8 mouse cellular contexts compared by ENCODE assay signal in genomic region chr5:116023821-116024284, GRCm38 (mm10). TPM values are rescaled to one million over a fixed set of nuclear protein-coding genes. Genes with fewer than 3 reads are reported as not detected.
A peak's percentile ranks its signal among the peaks of the same experiment; 100 is the strongest.
DNase-seq lines count a peak whose midpoint lies in the region; ATAC-seq lines count a peak whose summit lies in the region.
"Had no signal": no experiment of that assay in that cellular context is flagged by ENCODE, and none has a peak within 500 bp of the region (broad histone marks: within the 10 kb centered on the region; RNA-seq: fewer than 3 reads in every experiment).

No protein-coding gene starts in this region.

- peak overlapping the region; percentile 86 for H3K9ac ChIP-seq in neural tube, embryonic 11.5 days (ENCODE audit: low read length)
- peak overlapping the region; percentile 89 for H3K9ac ChIP-seq in limb, embryonic 13.5 days

- peak; percentile 75 for ATAC-seq in neural tube, embryonic 11.5 days (ENCODE audit: insufficient read depth, low FRiP score, low TSS enrichment)
- peak; percentile 64 for ATAC-seq in limb, embryonic 13.5 days (ENCODE audit: low FRiP score, low read depth)
- ATAC-seq in megakaryocyte progenitor cell, adult 5-6 weeks (replicated peaks; ENCODE audit: poor library complexity) = no peak

- peaks cover 16% of the 10 kb centered on the region for H3K36me3 ChIP-seq in neural tube, embryonic 11.5 days (ENCODE audit: control insufficient read depth, insufficient read depth, low read length)
- H3K36me3 ChIP-seq in forebrain, embryonic 10.5 days (replicated peaks) = peaks cover 40% of the 10 kb centered on the region
- H3K36me3 ChIP-seq in limb, embryonic 13.5 days = peaks cover 37% of the 10 kb centered on the region

- H3K9me3 ChIP-seq in neural tube, embryonic 11.5 days (ENCODE audit: control insufficient read depth, low read length) = no peaks in the 10 kb centered on the region
- H3K9me3 ChIP-seq in forebrain, embryonic 10.5 days = no peaks in the 10 kb centered on the region
- no peaks in the 10 kb centered on the region for H3K9me3 ChIP-seq in limb, embryonic 13.5 days

- intact Hi-C loops in left cerebral cortex, postnatal 25 days (cut with DNase I) = loop anchor here (5.0 kb wide), 1 partner anchor 177 kb away; the partner anchor contains the start of gene Cit

- peak overlapping the region; percentile 67 for H3K4me2 ChIP-seq in neural tube, embryonic 11.5 days (ENCODE audit: low read depth)
- H3K4me2 ChIP-seq in limb, embryonic 13.5 days (replicated peaks) = peak overlapping the region; percentile 84

- peaks cover 7% of the 10 kb centered on the region; the same call in 1 of the 2 replicates for H3K4me1 ChIP-seq in neural tube, embryonic 11.5 days (ENCODE audit: control insufficient read depth, insufficient read depth, low read length)
- H3K4me1 ChIP-seq in forebrain, embryonic 10.5 days = peaks cover 25% of the 10 kb centered on the region
- peaks cover 19% of the 10 kb centered on the region for H3K4me1 ChIP-seq in limb, embryonic 13.5 days

- peak overlapping the region; percentile 46; the same call in 1 of the 2 replicates for H3K27ac ChIP-seq in neural tube, embryonic 11.5 days (ENCODE audit: low read depth, low read length)
- peak overlapping the region; percentile 94 for H3K27ac ChIP-seq in forebrain, embryonic 10.5 days
- peak overlapping the region; percentile 87 for H3K27ac ChIP-seq in limb, embryonic 13.5 days

- WGBS in neural tube, embryonic 11.5 days = under 1% methylated on average over 28 of the region's 28 CpGs
- WGBS in forebrain, embryonic 10.5 days = under 1% methylated on average over 28 of the region's 28 CpGs
- WGBS in limb, embryonic 13.5 days = under 1% methylated on average over 28 of the region's 28 CpGs

- H3K4me3 ChIP-seq in neural tube, embryonic 11.5 days (ENCODE audit: low read depth, low read length) = peak overlapping the region; percentile 83
- peak overlapping the region; percentile 86 for H3K4me3 ChIP-seq in forebrain, embryonic 10.5 days
- peak overlapping the region; percentile 84 for H3K4me3 ChIP-seq in limb, embryonic 13.5 days

- H3K27me3 ChIP-seq in neural tube, embryonic 11.5 days (ENCODE audit: control insufficient read depth, insufficient read depth, low read length) = no peaks in the 10 kb centered on the region
- H3K27me3 ChIP-seq in forebrain, embryonic 10.5 days (ENCODE audit: poor library complexity, severe bottlenecking) = no peaks in the 10 kb centered on the region
- H3K27me3 ChIP-seq in limb, embryonic 13.5 days = no peaks in the 10 kb centered on the region

- peak; percentile 43 for DNase-seq in neural tube, embryonic 11.5 days (ENCODE audit: low spot score)
- DNase-seq in neural tube, embryonic 10.5 days (ENCODE audit: extremely low spot score, low spot score) = no peak
- DNase-seq in forebrain, embryonic 10.5 days (ENCODE audit: extremely low spot score, low spot score) = no peak
- DNase-seq in retina, embryonic 14.5 days (ENCODE audit: low spot score) = peak; percentile 34
- DNase-seq in left cerebral cortex, postnatal 25 days (ENCODE audit: low spot score in 2 of 2) = no peak

RNA-seq across cellular contexts. Expression of gene Prkab1, which starts 0.5 kb away (rescaled TPM):
- 55.5 and 57.5 TPM in 2 replicates for polyA plus RNA-seq in neural tube, embryonic 11.5 days (2014; fragmentation: Nextera tagmentation; extraction: Ambion mirVana)
- 74.9 and 77.5 TPM in 2 replicates for polyA plus RNA-seq in forebrain, embryonic 10.5 days (2016; fragmentation: Nextera tagmentation; extraction: Ambion mirVana)
- polyA plus RNA-seq in limb, embryonic 13.5 days (2015; fragmentation: Nextera tagmentation; extraction: Ambion mirVana) = 69.9 and 72.6 TPM in 2 replicates
- 34.9 and 38.1 TPM in 2 replicates for total RNA-seq in megakaryocyte progenitor cell, adult 5-6 weeks (2015)
- total RNA-seq in megakaryocyte progenitor cell, adult 5-6 weeks (2017) = 25.1 and 25.9 TPM in 2 replicates
- 10 to 100 TPM; 21.3 to 22.4 TPM for total RNA-seq in left cerebral cortex, postnatal 25 days (2021)

RNA-seq across cellular contexts. Expression of gene Tmem233, which starts 59.2 kb away (rescaled TPM):
- polyA plus RNA-seq in neural tube, embryonic 11.5 days (2014; fragmentation: Nextera tagmentation; extraction: Ambion mirVana) = not detected in 2 replicates
- not detected in 2 replicates for polyA plus RNA-seq in forebrain, embryonic 10.5 days (2016; fragmentation: Nextera tagmentation; extraction: Ambion mirVana)
- not detected in 2 replicates for polyA plus RNA-seq in limb, embryonic 13.5 days (2015; fragmentation: Nextera tagmentation; extraction: Ambion mirVana)
- not detected in 2 replicates for total RNA-seq in megakaryocyte progenitor cell, adult 5-6 weeks (2015)
- total RNA-seq in megakaryocyte progenitor cell, adult 5-6 weeks (2017) = not detected in 2 replicates
- total RNA-seq in left cerebral cortex, postnatal 25 days (2021) = not detected
- total RNA-seq: common myeloid progenitor, adult 5-6 weeks had no signal

Comparison
In these comparisons a context has a peak if more than half of its experiments do, and no peak if none do; other contexts are left out.
1. DNase-seq: peak in neural tube, embryonic 11.5 days (single experiment) and retina, embryonic 14.5 days (single experiment); none in neural tube, embryonic 10.5 days (single experiment), forebrain, embryonic 10.5 days (single experiment) and left cerebral cortex, postnatal 25 days (0 of 2).
2. Peak in every context shown above with its lines, with median percentiles within 50 percentile points of each other: H3K27ac ChIP-seq and H3K4me3 ChIP-seq.